Mouse (Mus musculus): ENCODE data around the gene Gprin2.

GRCm38 (mm10) chr14:34226566-34226965 is 25.1 kb upstream of the Gprin2 start:
- TF ChIP-seq CTCF (IDR thresholded peaks at IDR 0.05; ENCODE audit: control insufficient read depth, insufficient read depth, low read length) (no peak), POLR2A (IDR thresholded peaks at IDR 0.05; ENCODE audit: borderline replicate concordance, control insufficient read depth, low read depth, low read length) (no peak)
